Mouse (Mus musculus) kidney, adult 2 months (tissue): ENCODE results near the gene Derl3.

Source experiments
- CTCF ChIP-seq: fragments of 200-500 bp; conservative IDR thresholded peaks from 2 replicates; pipeline ENCODE4 v1.5.1; 2011; ENCODE audit warnings: low read depth, mild to moderate bottlenecking, control low read depth, low read length, moderate library complexity, mixed read lengths; ENCODE audit not compliant: insufficient read depth, insufficient read length
- POLR2A ChIP-seq: fragments of 200-500 bp; IDR thresholded peaks from one replicate; pipeline ENCODE4 v1.6.1; 2011; ENCODE audit warnings: low read depth, low read length, control low read depth

GRCm38 (mm10) chr10:75883232-75883552 lies 10.0 kb upstream of the Derl3 start:
- TF ChIP-seq POLR2A (no peak), CTCF (peak; percentile 72)
